Mouse (Mus musculus) adrenal gland, postnatal 0 days (tissue): ENCODE results near the gene Rhox4c. TPM values are rescaled to one million over a fixed set of nuclear protein-coding genes. Genes with fewer than 3 reads are reported as not detected.

Experiments
- polyA plus RNA-seq: library from polyadenylated mRNA; unstranded; fragments of >200 nt; fragmentation: Nextera tagmentation; extraction: Ambion mirVana; gene quantifications from 2 replicates; pipeline ENCODE4 v1.2.1, GENCODE M21; 2015

The Rhox4c gene
- not detected in 2 replicates for polyA plus RNA-seq

GRCm38 (mm10) chrX:37480037-37480436 lies at the start of gene Rhox4c:
TSS of gene Rhox4c (plus strand) at chrX:37480337.

GRCm38 (mm10) chrX:37432194-37432593 lies 47.9 kb upstream of the Rhox4c start, which contains the start of gene Rhox4b:
TSS of gene Rhox4b (plus strand) at chrX:37432494.

GRCm38 (mm10) chrX:37453380-37453779 lies 26.8 kb upstream of the Rhox4c start, which contains the start of gene Rhox2c:
TSS of gene Rhox2c (plus strand) at chrX:37453680.

GRCm38 (mm10) chrX:37458285-37458684 lies 21.9 kb upstream of the Rhox4c start, which contains the start of gene Rhox3c:
TSS of gene Rhox3c (plus strand) at chrX:37458585.

GRCm38 (mm10) chrX:37514059-37514458 lies 33.9 kb downstream of the Rhox4c start, which contains the start of gene Rhox4d:
TSS of gene Rhox4d (plus strand) at chrX:37514359.

GRCm38 (mm10) chrX:37530152-37530551 lies 50.0 kb downstream of the Rhox4c start, which contains the start of gene Rhox2e:
TSS of gene Rhox2e (plus strand) at chrX:37530452.

Other genes with a start within 250 kb of the Rhox4c start
- not detected in 2 replicates for gene Rhox2a, start 235.4 kb upstream of the Rhox4c start, polyA plus RNA-seq
- not detected in 2 replicates for gene Rhox3a, start 230.4 kb upstream of the Rhox4c start, polyA plus RNA-seq
- gene Rhox4a, start 215.0 kb upstream of the Rhox4c start, polyA plus RNA-seq, result not detected in 2 replicates
- gene Rhox3a2, start 100.3 kb upstream of the Rhox4c start, polyA plus RNA-seq, result not detected in 2 replicates
- gene Rhox4a2, start 89.5 kb upstream of the Rhox4c start, polyA plus RNA-seq, result not detected in 2 replicates
- gene Rhox2b, start 68.3 kb upstream of the Rhox4c start, polyA plus RNA-seq, result not detected in 2 replicates
- gene Rhox4b, start 47.8 kb upstream of the Rhox4c start, polyA plus RNA-seq, result not detected in 2 replicates
- gene Rhox2c, start 26.7 kb upstream of the Rhox4c start, polyA plus RNA-seq, result not detected in 2 replicates
- gene Rhox3c, start 21.8 kb upstream of the Rhox4c start, polyA plus RNA-seq, result not detected in 2 replicates
- gene Rhox2d, start 13.1 kb downstream of the Rhox4c start, polyA plus RNA-seq, result not detected in 2 replicates
- gene Rhox4d, start 34.0 kb downstream of the Rhox4c start, polyA plus RNA-seq, result not detected in 2 replicates
- gene Rhox2e, start 50.1 kb downstream of the Rhox4c start, polyA plus RNA-seq, result not detected in 2 replicates
- not detected in 2 replicates for gene Rhox3e, start 61.7 kb downstream of the Rhox4c start, polyA plus RNA-seq
- gene Rhox4e, start 77.1 kb downstream of the Rhox4c start, polyA plus RNA-seq, result not detected in 2 replicates
- not detected in 2 replicates for gene Rhox2f, start 91.1 kb downstream of the Rhox4c start, polyA plus RNA-seq
- not detected in 2 replicates for gene Rhox3f, start 100.7 kb downstream of the Rhox4c start, polyA plus RNA-seq
- gene Rhox4f, start 127.4 kb downstream of the Rhox4c start, polyA plus RNA-seq, result not detected in 2 replicates
- not detected in 2 replicates for gene Rhox3g, start 148.3 kb downstream of the Rhox4c start, polyA plus RNA-seq
- gene Rhox2g, start 163.1 kb downstream of the Rhox4c start, polyA plus RNA-seq, result not detected in 2 replicates
- not detected in 2 replicates for gene Rhox4g, start 171.0 kb downstream of the Rhox4c start, polyA plus RNA-seq
- gene Rhox3h, start 188.4 kb downstream of the Rhox4c start, polyA plus RNA-seq, result not detected in 2 replicates
- gene Rhox2h, start 192.9 kb downstream of the Rhox4c start, polyA plus RNA-seq, result not detected in 2 replicates